Mouse (Mus musculus): ENCODE data around the gene Ins1.

The Ins1 gene

GRCm38 (mm10) chr19:52263997-52264396 lies at the start of gene Ins1:
Gene Ins1, plus strand, starts transcription at chr19:52264297.
- no peak for DNase-seq
